Mouse (Mus musculus) liver, embryonic 11.5 days (tissue): ENCODE measurements around the gene Gucy2d. TPM values are rescaled to one million over a fixed set of nuclear protein-coding genes. Genes with fewer than 3 reads are reported as not detected.
A peak's percentile ranks its signal among the peaks of the same experiment; 100 is the strongest.

Experiments used
- ATAC-seq: fragments of 200-750 bp; cut with Nextera tagmentation; replicated peaks from 2 replicates; pipeline ENCODE4 v1.8.0; 2017; ENCODE audit warnings: moderate number of reproducible peaks, mild to moderate bottlenecking, moderate TSS enrichment, moderate library complexity; ENCODE audit not compliant: low FRiP score
- DNase-seq: peaks from one replicate; pipeline ENCODE4 v3.0.0-alpha.2; 2017; ENCODE audit warnings: low spot score
- H3K27ac ChIP-seq: fragments of 300-500 bp; sonication (generic); 2 replicates; pipeline ENCODE4 v1.5.1; 2014; ENCODE audit warnings: mild to moderate bottlenecking, low read depth, low read length, control low read depth
- H3K27me3 ChIP-seq: fragments of 300-500 bp; sonication (generic); replicated peaks from 2 replicates; pipeline ENCODE4 v1.6.1; 2014; ENCODE audit warnings: low read length, mixed read lengths; ENCODE audit not compliant: control insufficient read depth, insufficient read depth
- H3K36me3 ChIP-seq: fragments of 300-500 bp; sonication (generic); 2 replicates; pipeline ENCODE4 v1.6.1; 2014; ENCODE audit warnings: mild to moderate bottlenecking, low read length, moderate library complexity, mixed read lengths; ENCODE audit not compliant: control insufficient read depth, insufficient read depth
- H3K4me1 ChIP-seq: fragments of 300-500 bp; sonication (generic); replicated peaks from 2 replicates; pipeline ENCODE4 v1.6.1; 2014; ENCODE audit warnings: low read length, mixed read lengths; ENCODE audit not compliant: control insufficient read depth, insufficient read depth
- H3K4me2 ChIP-seq: fragments of 300-500 bp; sonication (generic); 2 replicates; pipeline ENCODE4 v1.6.1; 2014; ENCODE audit warnings: mild to moderate bottlenecking, control low read depth, moderate library complexity
- H3K4me3 ChIP-seq: fragments of 300-500 bp; sonication (generic); 2 replicates; pipeline ENCODE4 v1.5.1; 2014; ENCODE audit warnings: low read depth, low read length, control low read depth
- H3K9ac ChIP-seq: fragments of 300-500 bp; sonication (generic); 2 replicates; pipeline ENCODE4 v1.6.1; 2014; ENCODE audit warnings: low read depth, low read length, control low read depth
- H3K9me3 ChIP-seq: fragments of 300-500 bp; sonication (generic); 2 replicates; pipeline ENCODE4 v1.6.1; 2016; ENCODE audit warnings: low read length, inconsistent platforms, mixed read lengths; ENCODE audit not compliant: control insufficient read depth
- WGBS: fragments of 180-500 bp; shearing (Covaris S2); extraction: QIAGEN DNeasy Blood & Tissue Kit; methylation state at CpG from one replicate; pipeline ENCODE4 v1.1.7; 2014; 5-methylcytosine and 5-hydroxymethylcytosine counted together
- polyA plus RNA-seq: library from polyadenylated mRNA; unstranded; fragments of >200 nt; fragmentation: Nextera tagmentation; extraction: Ambion mirVana; gene quantifications from 2 replicates; pipeline ENCODE4 v1.2.1, GENCODE M21; 2014

Gene Gucy2d
- polyA plus RNA-seq, 1 experiment from 2014 or later = not detected

DNA sequence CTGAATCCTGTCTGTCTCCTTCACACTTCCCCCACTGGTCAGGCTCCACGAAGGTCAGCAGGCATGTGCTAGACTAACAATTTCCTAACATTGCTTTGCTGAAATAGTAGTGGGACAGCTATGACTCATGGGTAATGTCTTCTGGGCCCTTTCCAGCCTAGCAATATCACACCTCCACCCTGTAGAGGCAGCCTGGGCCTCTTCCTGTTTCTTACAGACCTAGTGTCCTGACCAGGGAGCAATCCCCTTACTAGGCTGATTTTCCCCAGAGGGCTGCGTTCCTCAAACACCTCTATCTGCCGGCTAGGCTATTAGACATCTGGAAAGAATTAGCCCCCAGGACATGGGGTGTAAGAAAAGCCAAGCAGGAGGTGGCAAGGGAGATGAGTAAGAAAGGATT is 24.7 kb upstream of the Gucy2d start:
- no peaks in the 10 kb centered on the region for H3K27me3 ChIP-seq
- H3K36me3 ChIP-seq = no peaks in the 10 kb centered on the region
- no peak overlapping the region for H3K4me2 ChIP-seq
- no peaks in the 10 kb centered on the region for H3K9me3 ChIP-seq
- peaks cover 7% of the 10 kb centered on the region for H3K4me1 ChIP-seq
- 17% methylated on average over 3 of the region's 3 CpGs for WGBS
- H3K4me3 ChIP-seq = no peak overlapping the region
- no peak overlapping the region for H3K9ac ChIP-seq
- ATAC-seq (no peak), DNase-seq (no peak)
- H3K27ac ChIP-seq = peak overlapping the region; percentile 5; the same call in 1 of the 2 replicates

DNA sequence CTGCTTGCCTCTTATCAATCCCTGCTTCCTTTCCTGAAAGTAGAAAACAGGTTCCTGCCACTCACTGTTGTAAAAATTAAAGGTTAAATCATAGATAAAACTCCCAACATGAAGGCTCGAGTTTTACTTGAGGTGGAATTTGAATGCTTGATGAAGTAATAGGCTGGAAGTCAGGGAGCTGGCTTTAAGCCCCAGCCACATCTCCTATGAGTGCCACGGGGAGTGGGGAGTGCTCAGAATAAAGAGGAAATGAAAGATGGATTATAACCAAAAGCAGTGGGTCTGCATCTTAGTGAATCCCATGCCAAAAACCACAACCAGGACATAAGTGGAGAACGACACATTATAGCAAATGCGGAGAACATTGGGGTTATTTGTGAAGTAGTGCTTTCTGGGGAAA is 24.2 kb upstream of the Gucy2d start:
- Histone ChIP-seq H3K36me3 (no peaks in the 10 kb centered on the region), H3K4me2 (no peak overlapping the region), H3K4me3 (no peak overlapping the region), H3K27ac (no peak overlapping the region), H3K27me3 (no peaks in the 10 kb centered on the region), H3K9ac (no peak overlapping the region), H3K4me1 (peaks cover 7% of the 10 kb centered on the region), H3K9me3 (no peaks in the 10 kb centered on the region)
- WGBS = 58% methylated on average over 4 of the region's 4 CpGs
- DNase-seq = no peak
- no peak for ATAC-seq

DNA sequence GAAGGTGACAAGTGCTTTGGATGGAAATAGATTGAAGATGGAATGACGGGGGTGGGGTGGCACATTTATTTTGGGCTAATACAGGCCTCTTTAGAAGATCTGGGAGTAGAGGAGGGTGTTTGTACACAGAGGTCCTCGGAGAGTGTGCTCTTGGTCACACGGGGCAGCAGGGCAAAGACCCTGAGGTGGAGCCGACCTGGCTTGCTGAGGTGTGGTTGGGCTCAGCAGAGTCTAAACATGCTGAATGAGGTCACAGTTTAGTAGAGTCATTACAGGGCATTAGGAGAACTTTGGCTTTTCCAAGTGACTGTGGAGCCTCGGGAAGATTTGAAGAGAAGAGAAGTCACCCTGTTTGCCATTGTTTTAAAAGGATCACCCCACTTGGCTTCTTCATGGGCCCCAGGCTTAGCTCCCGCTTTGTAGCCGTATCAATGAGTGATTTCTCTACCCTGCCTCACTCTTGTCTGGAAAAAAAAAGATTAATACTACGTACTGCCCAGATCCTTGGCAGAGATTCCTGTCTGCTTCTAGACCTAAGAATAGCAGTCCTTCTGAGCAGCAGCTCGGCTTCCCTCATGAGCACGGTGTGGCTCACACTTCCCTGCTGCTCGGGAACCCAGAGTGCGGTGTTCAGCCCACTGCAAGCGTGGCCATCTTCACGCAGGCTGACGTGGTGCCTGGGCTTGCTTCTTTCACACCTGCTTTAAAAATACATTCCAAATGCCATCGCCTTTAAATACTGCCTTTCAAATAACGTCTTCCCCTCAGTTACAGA is 22.0 kb upstream of the Gucy2d start:
- H3K4me1 ChIP-seq = peaks cover 7% of the 10 kb centered on the region
- H3K9me3 ChIP-seq = no peaks in the 10 kb centered on the region
- no peaks in the 10 kb centered on the region for H3K36me3 ChIP-seq
- no peak overlapping the region for H3K4me3 ChIP-seq
- no peak overlapping the region for H3K27ac ChIP-seq
- DNase-seq (no peak), ATAC-seq (no peak)
- H3K9ac ChIP-seq = no peak overlapping the region
- WGBS = 73% methylated on average over 17 of the region's 17 CpGs
- no peak overlapping the region for H3K4me2 ChIP-seq
- no peaks in the 10 kb centered on the region for H3K27me3 ChIP-seq

- H3K27me3 ChIP-seq = no peaks in the 10 kb centered on the region
- no peak overlapping the region for H3K4me2 ChIP-seq
- H3K9me3 ChIP-seq = no peaks in the 10 kb centered on the region
- peaks cover 7% of the 10 kb centered on the region for H3K4me1 ChIP-seq
- DNase-seq (no peak), ATAC-seq (no peak)
- H3K4me3 ChIP-seq = no peak overlapping the region
- no peaks in the 10 kb centered on the region for H3K36me3 ChIP-seq
- 67% methylated on average over 5 of the region's 5 CpGs for WGBS
- no peak overlapping the region for H3K27ac ChIP-seq
- H3K9ac ChIP-seq = no peak overlapping the region
Observed at GRCm38 (mm10) chr7:98419366-98419765, 20.9 kb upstream of the Gucy2d start.

DNA sequence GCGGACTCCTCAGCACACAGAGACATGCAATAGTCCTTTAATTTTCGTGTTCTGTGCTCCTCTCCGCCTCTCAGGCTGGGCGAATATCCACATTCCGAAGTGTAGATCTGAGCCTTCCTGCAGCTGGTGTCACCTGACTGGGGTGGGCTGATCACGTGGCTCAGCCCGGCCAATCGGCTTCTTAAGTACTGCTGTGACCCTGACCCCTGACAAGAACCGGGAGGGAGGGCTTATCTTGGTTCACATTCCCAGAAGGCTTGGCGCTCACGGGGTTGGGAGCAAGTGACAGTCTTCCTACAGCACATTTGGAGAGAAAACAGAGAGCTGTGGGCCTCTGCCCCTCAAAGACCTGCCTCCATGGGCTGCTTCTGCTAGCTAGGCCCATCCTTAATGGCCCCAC is 16.7 kb upstream of the Gucy2d start:
- H3K4me1 ChIP-seq = no peaks in the 10 kb centered on the region
- H3K9ac ChIP-seq = no peak overlapping the region
- H3K4me2 ChIP-seq = no peak overlapping the region
- 65% methylated on average over 11 of the region's 11 CpGs for WGBS
- no peak for DNase-seq
- no peaks in the 10 kb centered on the region for H3K27me3 ChIP-seq
- no peak overlapping the region for H3K27ac ChIP-seq
- H3K4me3 ChIP-seq = no peak overlapping the region
- H3K9me3 ChIP-seq = no peaks in the 10 kb centered on the region
- no peaks in the 10 kb centered on the region for H3K36me3 ChIP-seq
- no peak for ATAC-seq

DNA sequence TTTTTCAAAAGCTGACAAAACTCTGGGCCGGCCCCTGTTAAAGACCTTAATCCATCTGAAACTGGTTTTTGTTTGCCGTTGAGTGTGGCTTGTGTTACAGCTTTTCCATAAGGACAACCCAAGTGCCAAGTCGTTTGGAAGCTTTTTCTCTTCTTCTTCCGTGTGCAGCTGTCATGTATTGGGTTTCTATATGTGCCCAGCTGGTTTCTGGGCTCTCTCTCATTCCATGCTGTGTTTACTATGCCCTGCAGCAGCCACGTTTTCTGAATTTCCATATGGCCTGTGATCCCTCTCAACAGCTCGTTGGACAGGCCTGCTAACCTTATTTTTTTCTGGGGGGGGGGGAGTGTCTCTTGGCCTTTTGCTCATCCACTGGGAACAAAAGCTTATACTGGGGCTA is 15.8 kb upstream of the Gucy2d start:
- H3K4me3 ChIP-seq = no peak overlapping the region
- 69% methylated on average over 6 of the region's 6 CpGs for WGBS
- H3K4me2 ChIP-seq = no peak overlapping the region
- no peaks in the 10 kb centered on the region for H3K27me3 ChIP-seq
- H3K4me1 ChIP-seq = no peaks in the 10 kb centered on the region
- H3K36me3 ChIP-seq = no peaks in the 10 kb centered on the region
- no peaks in the 10 kb centered on the region for H3K9me3 ChIP-seq
- H3K27ac ChIP-seq = no peak overlapping the region
- ATAC-seq (no peak), DNase-seq (no peak)
- H3K9ac ChIP-seq = no peak overlapping the region

- Histone ChIP-seq H3K36me3 (no peaks in the 10 kb centered on the region), H3K9ac (no peak overlapping the region), H3K4me1 (no peaks in the 10 kb centered on the region), H3K9me3 (no peaks in the 10 kb centered on the region), H3K27ac (no peak overlapping the region), H3K4me2 (no peak overlapping the region), H3K4me3 (no peak overlapping the region), H3K27me3 (no peaks in the 10 kb centered on the region)
- 91% methylated on average over 3 of the region's 3 CpGs for WGBS
- no peak for ATAC-seq
- DNase-seq = no peak
Observed at GRCm38 (mm10) chr7:98425551-98425950, 14.7 kb upstream of the Gucy2d start.

- Histone ChIP-seq H3K4me2 (no peak overlapping the region), H3K27me3 (no peaks in the 10 kb centered on the region), H3K9me3 (no peaks in the 10 kb centered on the region), H3K27ac (no peak overlapping the region), H3K4me1 (no peaks in the 10 kb centered on the region), H3K4me3 (no peak overlapping the region), H3K36me3 (no peaks in the 10 kb centered on the region), H3K9ac (no peak overlapping the region)
- no peak for DNase-seq
- WGBS = 68% methylated on average over 5 of the region's 5 CpGs
- ATAC-seq = no peak
Observed at GRCm38 (mm10) chr7:98426641-98427040, 13.6 kb upstream of the Gucy2d start.

DNA sequence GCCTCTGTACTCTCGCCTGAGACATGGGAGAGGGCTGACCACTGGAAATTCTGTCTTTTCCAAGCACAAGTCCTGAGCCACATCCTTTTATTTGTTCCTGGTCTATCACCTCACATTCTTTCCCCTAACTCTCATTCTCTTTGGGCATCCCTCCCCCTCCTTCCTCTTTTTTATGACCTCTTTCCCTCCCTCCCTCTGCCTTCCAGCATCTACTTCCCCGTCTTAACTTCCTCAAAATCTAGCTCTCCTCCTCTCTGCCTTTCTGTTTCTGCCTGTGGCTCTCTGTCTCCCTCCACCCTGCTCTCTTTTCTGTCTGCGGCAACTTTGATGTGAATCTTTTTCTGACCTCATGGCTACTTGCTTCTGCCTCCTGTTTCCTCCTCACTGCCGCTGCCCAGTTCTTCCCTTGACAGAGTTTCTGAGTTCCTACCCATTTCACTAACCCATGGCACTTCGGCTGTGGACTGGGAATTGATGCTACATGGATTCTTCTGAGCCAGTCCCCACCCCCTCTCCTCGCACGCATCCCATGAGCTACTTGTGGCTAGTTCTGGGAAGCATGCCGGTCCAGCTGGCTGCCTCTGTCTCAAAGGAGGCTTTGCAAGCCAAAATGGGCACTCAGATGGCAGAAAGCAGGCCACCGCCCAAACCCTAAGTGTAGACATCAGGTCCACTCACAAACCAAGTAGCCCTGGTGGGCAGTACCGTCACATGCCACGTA is 12.9 kb upstream of the Gucy2d start:
- Histone ChIP-seq H3K36me3 (no peaks in the 10 kb centered on the region), H3K27ac (no peak overlapping the region), H3K4me3 (no peak overlapping the region), H3K9ac (no peak overlapping the region), H3K9me3 (no peaks in the 10 kb centered on the region), H3K4me1 (no peaks in the 10 kb centered on the region), H3K27me3 (no peaks in the 10 kb centered on the region), H3K4me2 (no peak overlapping the region)
- DNase-seq (no peak), ATAC-seq (no peak)
- 62% methylated on average over 11 of the region's 11 CpGs for WGBS
